Mouse (Mus musculus) regulatory T cell (primary cell): ENCODE measurements around the gene Nkain2.

Source experiments
- in situ Hi-C: fragments of 300-600 bp; cut with MboI, MseI; formaldehyde crosslinking; loops from one replicate; pipeline ENCODE4 v1.15.1; 2025; ENCODE audit warnings: high pct_unique_total_duplicates

Nkain2 gene

DNA sequence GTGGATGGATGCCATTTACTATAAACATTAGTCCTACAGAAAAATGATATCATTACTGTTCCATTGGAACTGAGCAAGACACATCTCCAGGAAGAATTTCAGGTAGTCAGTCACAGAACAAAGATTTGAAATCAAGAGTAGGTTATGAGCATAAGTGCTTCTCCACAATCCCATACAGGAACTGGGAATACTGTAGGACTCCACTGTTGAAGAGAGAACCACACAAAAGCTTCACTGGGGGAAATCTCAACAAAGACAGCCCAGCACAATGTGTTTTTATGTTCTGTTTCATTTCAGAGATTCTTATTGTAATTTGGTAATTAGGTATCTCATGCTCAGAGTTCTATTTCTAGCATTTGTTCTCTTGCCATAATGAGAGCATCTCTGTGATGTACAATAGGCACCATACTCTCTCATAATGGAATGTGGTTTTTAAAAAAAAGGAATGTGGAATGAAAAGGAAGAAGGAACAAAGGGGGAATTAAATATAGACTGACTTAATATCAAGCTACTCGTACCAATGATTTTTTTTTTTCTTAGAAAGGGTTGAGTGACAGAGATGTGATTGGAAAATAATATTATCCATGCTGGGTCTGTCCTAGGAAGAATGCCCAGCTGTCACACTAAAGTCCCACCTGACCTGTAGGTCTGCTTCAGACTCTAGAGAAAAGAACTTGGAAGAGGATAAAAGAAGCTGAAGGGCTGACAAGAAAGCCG, 313.5 kb downstream of the Nkain2 start:
- in situ Hi-C loops, result no loop called here

- in situ Hi-C loops, result no loop called here
Measured at GRCm38 (mm10) chr10:32557673-32558072, 332.6 kb downstream of the Nkain2 start.

GRCm38 (mm10) chr10:32536057-32536456, 354.2 kb downstream of the Nkain2 start:
- in situ Hi-C loops, result no loop called here

DNA sequence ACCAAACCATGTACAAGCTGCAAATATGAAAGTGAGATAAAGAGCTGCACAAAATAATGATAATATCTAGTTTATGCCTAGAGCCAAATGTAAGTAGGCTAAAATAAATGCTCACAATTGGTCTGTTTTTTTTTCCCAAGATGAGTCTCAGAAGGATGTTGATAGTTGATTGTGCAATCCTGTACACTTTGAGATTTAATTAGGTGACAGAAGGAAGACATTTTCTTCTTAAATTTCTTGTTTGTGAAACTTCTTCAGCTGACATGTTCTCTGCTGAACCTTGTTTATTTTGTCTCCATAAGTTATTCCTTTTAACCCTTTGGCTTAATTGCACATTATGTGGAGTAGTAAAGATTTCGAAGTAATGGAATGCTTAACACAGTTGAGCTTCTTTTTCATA, 379.4 kb downstream of the Nkain2 start:
- in situ Hi-C loops, result no loop called here

DNA sequence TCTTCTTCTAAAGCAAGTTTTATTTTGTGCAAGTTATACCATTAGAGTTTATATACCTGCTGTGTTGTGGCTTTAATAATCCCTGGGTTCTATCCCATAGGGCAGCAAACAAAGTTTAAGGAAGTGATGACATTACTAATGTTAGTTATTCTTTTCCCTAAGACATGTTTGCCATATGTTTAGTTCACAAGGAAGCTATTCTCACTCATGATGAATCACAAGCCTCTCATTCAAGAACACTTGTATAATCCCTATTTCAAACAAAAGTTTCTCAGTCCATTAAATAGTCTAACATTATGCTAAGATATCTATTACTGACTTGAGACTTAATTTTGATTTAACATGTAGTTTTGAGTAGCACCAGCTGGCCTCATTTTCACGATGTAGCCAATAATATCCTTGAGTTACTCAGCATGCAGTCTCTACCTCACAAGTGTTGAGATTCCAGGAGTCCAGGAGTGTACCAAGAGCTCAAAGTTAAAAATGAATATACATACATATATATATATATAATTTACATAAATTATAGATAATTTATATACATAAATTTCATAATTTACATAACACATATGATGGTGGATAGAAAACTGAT, 395.6 kb downstream of the Nkain2 start:
- in situ Hi-C loops, result no loop called here

GRCm38 (mm10) chr10:32493600-32493999, 396.7 kb downstream of the Nkain2 start:
- in situ Hi-C loops, result no loop called here

DNA sequence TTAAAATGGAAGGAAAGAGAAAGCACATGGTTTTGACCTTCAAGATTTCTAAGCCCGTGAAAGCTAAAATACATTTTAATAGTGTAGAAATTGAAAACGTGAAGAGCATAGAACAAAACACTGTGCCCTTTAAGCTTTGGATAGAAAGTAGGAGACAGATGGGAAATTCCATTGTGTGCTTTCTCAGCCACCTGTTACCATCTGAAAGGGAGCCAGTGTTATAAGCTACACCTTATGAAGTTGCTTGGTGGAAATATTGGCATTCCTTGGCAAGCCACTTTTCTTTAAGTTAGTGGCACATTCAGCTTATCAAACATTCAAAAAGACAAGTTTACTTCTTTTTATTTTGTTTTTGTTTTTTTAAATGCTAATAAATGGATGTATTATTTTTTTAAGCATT, 427.5 kb downstream of the Nkain2 start:
- in situ Hi-C loops, result no loop called here

GRCm38 (mm10) chr10:32439932-32440519, 450.2 kb downstream of the Nkain2 start:
- in situ Hi-C loops, result no loop called here

GRCm38 (mm10) chr10:32414228-32414627, 476.0 kb downstream of the Nkain2 start:
- in situ Hi-C loops, result no loop called here

DNA sequence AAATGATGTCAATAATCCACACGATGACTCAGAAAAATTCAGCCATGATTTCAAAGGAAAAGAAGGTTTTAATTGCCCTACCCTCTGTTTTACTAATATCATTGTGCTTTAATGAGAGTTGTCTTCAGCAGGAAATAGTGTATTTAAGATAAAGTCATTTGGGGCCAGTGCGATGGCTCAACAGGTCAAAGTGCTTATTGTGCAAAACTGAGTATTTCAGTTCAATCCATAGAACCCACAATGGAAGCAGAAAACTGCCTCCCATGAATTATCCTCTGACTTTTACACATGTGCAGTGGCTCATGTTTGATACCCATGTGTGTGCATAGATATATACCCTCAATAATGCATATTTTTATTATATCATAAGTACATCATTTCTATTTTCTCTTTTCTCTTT, 478.9 kb downstream of the Nkain2 start:
- in situ Hi-C loops, result no loop called here

DNA sequence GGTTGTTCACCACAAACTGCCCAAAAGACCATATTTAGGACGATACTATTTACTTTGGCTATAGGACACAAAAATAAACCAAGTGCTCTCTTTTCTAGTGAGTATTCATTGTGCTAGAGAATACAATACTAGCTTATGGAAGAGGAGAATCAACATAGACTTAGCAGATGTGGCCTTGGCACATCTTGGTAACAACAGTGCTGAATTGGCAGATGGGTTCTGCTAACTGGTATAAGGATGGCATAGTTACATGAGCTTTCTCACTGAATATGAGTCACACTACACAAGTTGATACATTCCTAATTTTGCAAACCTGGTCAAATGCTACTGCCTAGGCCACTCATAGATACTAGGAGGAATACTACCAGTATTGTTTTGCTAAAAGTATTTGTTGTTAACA, 489.3 kb downstream of the Nkain2 start:
- in situ Hi-C loops, result no loop called here

GRCm38 (mm10) chr10:32393859-32394521, 496.3 kb downstream of the Nkain2 start:
- in situ Hi-C loops, result no loop called here

DNA sequence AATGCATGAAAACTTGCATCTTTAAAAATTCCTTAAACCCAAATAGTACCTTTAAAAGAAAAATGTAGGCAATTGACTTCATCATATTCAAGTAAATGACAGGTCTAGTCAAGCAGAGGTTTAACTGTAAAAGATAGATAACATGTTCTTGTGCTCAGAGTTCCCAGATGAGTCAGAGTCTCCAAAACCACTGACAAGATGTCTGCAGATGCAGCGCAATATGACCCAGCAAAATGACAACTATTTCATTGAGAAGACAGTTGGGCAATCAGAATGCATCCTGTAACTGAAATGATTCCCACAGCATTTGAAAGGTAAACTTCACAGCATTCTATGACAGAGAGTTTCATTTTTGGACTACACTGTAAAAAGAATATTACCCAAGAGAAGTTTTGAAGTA, 496.9 kb downstream of the Nkain2 start:
- in situ Hi-C loops, result no loop called here

DNA sequence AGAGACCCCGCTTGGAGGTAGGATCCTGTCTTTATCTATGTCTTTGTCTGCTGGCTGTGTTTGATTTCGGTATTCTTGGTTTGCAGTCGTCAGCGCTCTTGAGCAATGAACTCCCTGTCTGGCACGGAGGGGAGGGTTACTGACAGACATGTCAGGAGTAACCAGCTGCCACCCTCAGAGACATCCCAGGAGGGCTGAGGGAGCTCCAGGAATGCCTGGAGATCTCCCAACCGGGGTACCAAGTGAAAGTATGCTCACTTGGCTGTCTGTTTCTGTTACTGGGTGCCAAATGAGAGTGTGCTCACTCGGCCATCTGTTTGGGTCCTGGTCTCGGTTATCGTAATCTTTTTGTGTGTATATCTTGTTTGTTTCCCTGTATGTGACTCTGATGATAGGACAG, 577.5 kb downstream of the Nkain2 start:
- in situ Hi-C loops, result no loop called here

- in situ Hi-C loops, result no loop called here
Measured at GRCm38 (mm10) chr10:32301024-32301597, 589.2 kb downstream of the Nkain2 start.

GRCm38 (mm10) chr10:32290487-32290886, 599.8 kb downstream of the Nkain2 start:
- in situ Hi-C loops, result no loop called here

GRCm38 (mm10) chr10:32283690-32284089, 606.6 kb downstream of the Nkain2 start:
- in situ Hi-C loops, result no loop called here

GRCm38 (mm10) chr10:32243266-32243882, 646.9 kb downstream of the Nkain2 start:
- in situ Hi-C loops, result no loop called here

DNA sequence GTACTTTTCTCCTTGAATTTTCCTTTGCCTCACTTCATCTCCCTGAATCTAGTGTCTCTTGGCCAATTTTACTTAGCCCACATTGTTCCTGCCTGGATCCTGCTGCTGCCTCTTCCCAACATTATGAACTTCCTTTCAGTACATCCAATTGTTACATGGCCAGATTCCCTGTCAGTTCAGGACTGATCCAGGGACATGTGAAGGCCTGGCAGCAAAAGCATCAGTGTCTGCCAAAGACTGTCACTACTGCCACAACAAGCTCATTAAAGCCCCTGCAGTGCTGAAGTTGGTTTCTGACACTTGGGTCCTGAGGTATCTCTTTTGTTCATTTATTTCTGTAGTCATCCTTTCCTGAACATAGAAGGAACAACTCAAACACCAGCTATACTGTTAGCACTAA, 649.1 kb downstream of the Nkain2 start:
- in situ Hi-C loops, result no loop called here

DNA sequence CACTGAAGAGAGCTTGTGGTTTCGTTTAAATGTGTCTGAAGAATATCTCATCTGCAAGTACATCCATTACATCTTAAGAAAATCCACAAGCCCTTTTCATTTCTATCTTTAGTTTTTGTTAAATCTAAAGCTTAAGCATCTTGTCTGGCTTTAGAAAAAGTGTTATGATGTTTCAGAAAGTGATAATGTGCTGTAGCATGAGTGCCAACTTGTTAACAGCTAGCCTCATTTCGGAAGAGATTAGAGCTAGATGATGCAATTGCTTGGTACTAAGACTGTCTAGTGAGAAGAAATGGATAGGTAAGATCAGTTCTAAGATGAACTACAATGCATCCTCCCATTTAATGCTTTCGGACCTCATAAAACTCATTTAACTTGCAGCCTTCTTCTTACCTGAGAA, 707.3 kb downstream of the Nkain2 start:
- in situ Hi-C loops, result no loop called here

DNA sequence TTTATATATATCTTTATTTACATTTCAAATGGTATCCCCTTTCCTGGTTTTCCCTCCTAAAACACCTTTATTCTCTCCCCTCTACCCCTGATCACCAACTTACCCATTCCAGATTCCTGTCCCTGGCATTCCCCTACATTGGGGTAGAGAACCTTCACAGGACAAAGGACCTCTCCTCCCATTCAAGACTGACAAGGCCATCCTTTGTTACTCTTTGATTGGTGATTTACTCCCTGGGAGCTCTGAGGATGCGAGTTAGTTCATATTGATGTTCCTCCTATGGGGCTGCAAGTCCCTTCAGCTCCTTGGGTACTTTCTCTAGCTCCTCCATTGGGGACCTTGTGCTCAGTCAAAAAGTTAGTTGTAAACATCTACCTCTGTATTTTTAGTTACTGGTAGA, 798.9 kb downstream of the Nkain2 start:
- in situ Hi-C loops, result no loop called here

- in situ Hi-C loops, result no loop called here
Measured at GRCm38 (mm10) chr10:32060396-32060795, 829.9 kb downstream of the Nkain2 start.
